Mouse (Mus musculus): ENCODE measurements around the gene Hsd17b11.
"Not testable (repeated sequence)": the region's sequence is repeated elsewhere in the genome, so short reads cannot be mapped to it uniquely, and the experiment has no call there.

Gene Hsd17b11

DNA sequence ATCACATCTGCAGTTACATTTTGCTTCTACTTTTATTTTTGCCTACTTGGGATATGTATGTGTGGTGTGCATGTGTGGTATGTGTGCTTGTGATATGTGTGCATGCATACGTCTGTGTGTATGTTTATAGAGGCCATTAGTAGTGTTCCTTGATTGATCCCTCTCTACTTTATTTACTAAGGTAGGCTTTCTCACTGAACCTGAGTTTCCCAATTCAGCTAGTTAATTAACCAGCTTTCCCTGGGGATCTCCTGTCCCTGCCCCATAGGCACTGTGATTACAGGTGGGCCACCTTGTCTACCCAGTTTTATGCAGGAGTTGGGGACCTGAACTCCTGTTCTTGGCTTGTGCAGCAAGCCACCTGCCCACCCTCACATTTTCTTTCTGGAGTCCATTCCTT is 15.0 kb upstream of the Hsd17b11 start:
- in situ Hi-C loops (cut with MboI; ENCODE audit: low sequenced_read_pairs), result no loop called here

DNA sequence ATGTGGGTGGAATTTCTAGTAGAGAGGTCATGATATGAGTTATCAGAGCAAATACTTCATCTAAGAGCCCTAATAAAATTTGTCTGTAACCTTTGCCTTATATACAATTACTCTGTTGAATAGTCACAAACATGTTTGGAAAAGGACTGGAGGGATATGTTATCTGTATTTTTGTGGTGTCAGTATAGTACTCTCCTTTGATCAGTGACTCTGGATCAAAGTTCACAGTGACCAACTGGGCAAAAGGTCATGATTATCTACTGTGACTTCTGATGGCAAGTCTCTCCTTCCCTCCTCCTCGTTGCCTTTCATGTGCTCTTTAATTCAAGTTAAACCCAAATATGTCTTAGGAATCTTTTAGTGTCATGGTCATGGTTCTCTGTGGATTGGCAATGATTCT is 14.1 kb upstream of the Hsd17b11 start:
- in situ Hi-C loops (cut with MboI; ENCODE audit: low sequenced_read_pairs), result no loop called here

DNA sequence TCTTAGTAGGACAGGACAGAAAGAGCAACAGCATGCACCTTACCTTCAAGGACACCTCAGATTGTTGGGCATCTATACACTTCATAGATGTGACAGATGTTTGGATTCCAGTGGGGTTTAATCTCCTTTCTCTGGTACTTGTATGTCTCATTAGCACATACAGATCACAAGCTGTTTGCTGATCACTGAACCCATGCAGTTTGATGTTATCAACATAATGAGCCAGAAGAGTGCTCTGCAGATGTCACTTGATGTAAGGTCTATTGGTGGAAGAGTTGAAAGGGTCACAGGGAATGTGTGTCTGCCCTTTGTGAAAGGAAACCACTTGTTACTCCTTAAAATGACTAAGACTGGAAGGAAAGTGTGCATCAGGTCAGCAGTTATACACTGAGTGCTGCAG is 13.3 kb upstream of the Hsd17b11 start:
- in situ Hi-C loops (cut with MboI; ENCODE audit: low sequenced_read_pairs), result no loop called here

DNA sequence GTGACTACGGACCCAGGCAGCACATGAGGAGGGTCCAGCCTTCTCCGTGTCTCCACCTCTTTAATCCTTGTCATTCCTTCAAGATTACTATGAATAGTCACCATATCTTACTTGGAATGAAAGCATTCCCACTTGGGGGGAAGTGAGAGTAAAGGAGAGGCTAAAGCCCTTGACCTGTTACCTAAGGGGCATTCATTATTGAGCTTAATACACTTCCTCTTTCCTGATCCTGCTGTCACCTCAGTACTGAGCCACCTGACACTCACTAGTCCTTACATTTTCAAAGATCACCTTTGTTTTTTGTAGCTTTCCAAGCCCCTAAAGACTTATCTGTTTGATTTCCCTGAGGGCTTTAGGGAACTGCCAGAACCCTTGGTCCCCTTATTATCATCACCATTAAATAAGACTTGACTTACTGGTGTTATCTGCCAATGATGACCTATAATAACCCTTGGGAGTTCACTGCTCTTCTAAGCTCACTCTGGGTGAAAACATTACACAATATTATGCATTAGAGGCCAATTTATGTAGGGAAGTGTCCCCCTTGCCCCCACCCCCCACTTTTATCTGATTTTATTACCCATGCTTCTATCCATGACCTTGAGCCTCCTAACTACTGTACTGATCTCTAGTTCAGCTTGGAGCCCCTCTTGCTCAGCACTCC is 10.8 kb upstream of the Hsd17b11 start:
- in situ Hi-C loops (cut with MboI; ENCODE audit: low sequenced_read_pairs), result no loop called here

- in situ Hi-C loops (cut with MboI; ENCODE audit: low sequenced_read_pairs), result no loop called here
Observed at GRCm38 (mm10) chr5:104025245-104025854, 3.6 kb upstream of the Hsd17b11 start.

- in situ Hi-C loops (cut with MboI; ENCODE audit: low sequenced_read_pairs), result no loop called here
Observed at GRCm38 (mm10) chr5:104024762-104025161, 3.0 kb upstream of the Hsd17b11 start.

- in situ Hi-C loops (cut with MboI; ENCODE audit: low sequenced_read_pairs), result not testable (repeated sequence)
Observed at GRCm38 (mm10) chr5:104024193-104024592, 2.5 kb upstream of the Hsd17b11 start.

DNA sequence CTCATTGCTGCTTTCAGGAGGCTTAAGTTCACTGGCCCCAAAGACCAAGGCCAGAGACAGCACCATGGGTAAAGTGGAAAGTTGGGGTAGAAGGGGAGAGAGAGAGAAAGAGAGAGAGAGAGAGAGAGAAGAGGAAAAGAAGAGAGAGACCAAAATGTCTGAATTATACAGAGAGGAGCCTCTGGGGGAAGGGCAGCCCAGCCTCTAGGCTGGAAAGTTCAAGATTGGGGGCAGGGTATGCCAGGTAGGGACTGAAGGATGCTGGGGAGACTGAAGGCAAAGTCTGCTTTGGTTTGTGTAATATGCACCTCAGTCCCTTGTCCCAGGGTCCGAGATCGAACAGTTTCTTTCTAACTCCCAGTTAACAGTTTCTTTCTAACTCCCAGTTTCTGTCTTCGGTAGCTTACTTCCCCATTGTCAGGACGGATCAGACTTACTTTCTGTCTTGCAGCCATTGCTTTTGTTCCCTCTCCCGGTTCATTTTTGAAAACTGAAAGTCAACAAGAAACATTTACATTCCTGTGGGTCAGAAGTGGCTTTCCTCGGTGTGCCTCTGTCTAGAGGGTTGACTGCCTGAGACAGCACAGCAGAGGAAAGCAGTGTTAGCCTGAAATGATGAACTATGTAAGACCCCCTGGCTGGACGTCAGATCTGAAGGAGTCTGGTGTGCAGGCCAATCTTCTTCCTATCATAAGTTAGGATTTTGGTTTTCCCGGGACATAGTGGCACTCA is 1.7 kb upstream of the Hsd17b11 start:
- in situ Hi-C loops (cut with MboI; ENCODE audit: low sequenced_read_pairs), result no loop called here

- in situ Hi-C loops (cut with MboI; ENCODE audit: low sequenced_read_pairs), result no loop called here
Observed at GRCm38 (mm10) chr5:104022558-104022957, 839 bp upstream of the Hsd17b11 start.

- in situ Hi-C loops (cut with MboI; ENCODE audit: low sequenced_read_pairs), result no loop called here
Observed at GRCm38 (mm10) chr5:104011419-104011818, 10.3 kb downstream of the Hsd17b11 start.

GRCm38 (mm10) chr5:104010261-104010660 is 11.5 kb downstream of the Hsd17b11 start:
- in situ Hi-C loops (cut with MboI; ENCODE audit: low sequenced_read_pairs), result no loop called here

- in situ Hi-C loops (cut with MboI; ENCODE audit: low sequenced_read_pairs), result no loop called here
Observed at GRCm38 (mm10) chr5:104009421-104009820, 12.3 kb downstream of the Hsd17b11 start.

DNA sequence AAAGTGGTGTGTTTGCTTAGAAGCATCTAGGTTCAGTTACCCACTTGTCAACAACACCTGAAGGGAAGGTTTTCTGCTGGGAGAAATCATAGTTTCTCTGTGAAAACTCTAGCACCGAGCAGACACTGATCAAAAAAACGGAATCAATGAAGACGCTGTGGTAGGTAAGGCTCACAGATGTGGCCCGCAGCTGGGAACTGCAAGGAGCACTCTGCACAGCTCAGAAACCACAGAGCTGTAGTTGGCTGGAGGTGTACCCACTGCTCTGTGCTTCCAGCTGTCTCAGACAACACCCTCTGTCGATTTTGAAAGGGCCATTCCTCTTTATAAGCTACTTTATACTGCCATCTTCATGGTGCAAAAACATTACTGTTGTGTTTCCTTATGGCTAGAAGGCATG is 13.9 kb downstream of the Hsd17b11 start:
- in situ Hi-C loops (cut with MboI; ENCODE audit: low sequenced_read_pairs), result no loop called here

- in situ Hi-C loops (cut with MboI; ENCODE audit: low sequenced_read_pairs), result no loop called here
Observed at GRCm38 (mm10) chr5:104006811-104007210, 14.9 kb downstream of the Hsd17b11 start.

DNA sequence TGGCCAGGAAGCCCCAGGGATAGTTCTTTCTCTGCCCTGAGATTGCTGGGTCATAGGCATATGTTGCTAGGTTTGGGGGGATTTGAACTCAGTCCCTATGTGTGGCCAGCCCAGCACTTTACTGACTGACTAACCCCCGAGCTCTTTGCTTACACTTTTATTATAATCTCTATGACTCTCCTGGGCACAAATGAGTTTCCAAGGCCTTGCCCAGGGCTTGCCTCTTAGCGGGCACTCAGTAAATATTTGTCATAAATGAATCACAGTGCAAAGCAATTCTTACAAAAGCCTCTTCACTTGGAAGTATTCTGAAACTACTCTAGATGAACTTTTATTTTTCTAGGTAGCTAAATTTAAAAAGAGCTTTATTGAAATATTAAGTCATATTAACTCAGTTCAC is 17.8 kb downstream of the Hsd17b11 start:
- in situ Hi-C loops (cut with MboI; ENCODE audit: low sequenced_read_pairs), result no loop called here

GRCm38 (mm10) chr5:104003256-104003931 is 18.3 kb downstream of the Hsd17b11 start:
- in situ Hi-C loops (cut with MboI; ENCODE audit: low sequenced_read_pairs), result no loop called here

DNA sequence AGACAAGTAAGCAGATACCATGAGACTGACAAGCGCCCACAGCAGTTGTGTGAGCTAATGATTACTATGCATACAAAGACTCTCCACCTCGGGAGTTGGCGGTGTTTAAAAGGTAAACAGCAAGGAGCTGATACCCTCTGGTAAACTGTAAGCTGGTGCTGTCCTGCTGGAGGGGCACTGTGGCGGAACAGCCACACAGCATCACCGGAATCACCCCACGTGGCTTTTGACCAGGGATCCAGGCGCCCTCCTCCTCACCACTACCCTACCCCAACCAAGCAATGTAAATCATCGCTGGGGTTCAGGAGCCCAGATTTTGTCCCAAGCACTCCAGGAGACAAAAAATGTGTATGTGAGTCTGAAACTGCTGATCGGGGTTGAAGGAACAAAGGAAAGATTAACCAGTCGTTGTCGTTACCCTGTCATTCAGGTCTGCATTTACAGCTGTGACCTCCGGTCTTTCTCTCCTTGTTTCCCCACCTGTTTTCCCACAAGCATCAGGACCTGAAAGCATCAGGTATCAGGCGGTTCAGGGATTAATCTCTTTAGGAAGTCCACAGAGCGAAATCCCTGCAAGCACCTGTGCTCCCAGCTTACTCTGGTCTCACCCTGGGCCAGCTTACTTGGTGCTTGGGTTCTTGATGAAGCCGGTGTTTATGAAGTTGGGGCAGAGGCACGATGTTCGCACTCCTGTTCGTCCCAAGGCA is 19.0 kb downstream of the Hsd17b11 start:
- in situ Hi-C loops (cut with MboI; ENCODE audit: low sequenced_read_pairs), result no loop called here

DNA sequence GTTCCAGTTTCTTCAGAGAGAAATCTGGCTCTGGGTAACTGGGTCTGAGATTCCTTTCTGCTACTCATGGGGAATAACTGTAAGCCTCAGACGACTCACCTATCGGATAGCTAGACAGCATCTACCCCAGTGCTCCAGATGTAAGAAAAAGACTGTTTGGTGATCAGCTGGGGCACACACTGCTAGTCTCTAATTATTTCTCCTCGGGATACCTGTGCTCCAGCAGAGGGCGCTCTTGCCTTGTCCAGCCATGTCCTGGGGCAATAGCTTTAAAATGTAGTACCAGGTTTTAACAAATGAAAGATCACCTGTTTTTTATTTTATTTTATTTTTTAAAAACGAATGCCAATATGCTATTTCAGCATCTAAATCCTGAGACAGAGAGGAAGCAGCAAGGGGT is 22.0 kb downstream of the Hsd17b11 start:
- in situ Hi-C loops (cut with MboI; ENCODE audit: low sequenced_read_pairs), result loop anchor here (25.0 kb wide), 1 partner anchor 338 kb away; the partner anchor contains the start of gene Mepe

DNA sequence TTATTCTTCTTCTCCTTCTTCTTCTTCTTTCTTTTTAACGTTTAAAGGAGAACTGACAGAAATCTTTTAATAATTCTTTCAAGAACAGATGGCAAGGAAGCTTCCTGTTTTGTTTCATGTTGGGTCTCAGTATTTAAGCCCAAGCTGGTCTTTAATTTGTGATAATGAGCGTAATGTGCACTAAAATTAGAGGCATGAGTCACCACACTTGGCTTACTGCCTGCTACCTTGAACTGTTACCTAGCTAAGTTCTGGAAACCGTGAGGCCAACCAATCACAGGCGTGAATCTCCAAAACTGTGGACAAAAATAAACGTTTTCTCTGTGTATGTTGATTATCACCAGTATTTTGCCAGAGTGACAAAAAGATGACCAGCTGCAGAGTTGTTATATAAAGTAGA is 23.0 kb downstream of the Hsd17b11 start:
- in situ Hi-C loops (cut with MboI; ENCODE audit: low sequenced_read_pairs), result loop anchor here (25.0 kb wide), 1 partner anchor 339 kb away; the partner anchor contains the start of gene Mepe

DNA sequence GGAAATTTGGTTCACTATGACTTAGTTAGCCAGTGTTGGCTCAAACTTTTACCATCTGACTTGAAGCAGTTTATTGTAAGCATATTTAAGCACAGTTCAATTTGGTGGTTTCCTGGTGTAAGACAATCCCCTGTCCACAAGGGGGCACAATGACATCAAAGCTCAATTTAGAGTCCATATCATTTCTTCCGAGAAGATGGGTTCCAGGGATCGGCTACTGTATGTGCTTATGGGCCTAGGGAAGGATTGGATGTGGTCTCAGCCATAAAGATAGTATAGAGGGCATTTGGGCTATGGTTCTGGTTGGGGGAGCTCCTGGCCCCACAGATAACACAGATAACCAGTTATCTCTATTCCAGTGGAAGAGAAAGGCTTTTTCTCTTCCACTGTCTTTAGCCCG is 26.5 kb downstream of the Hsd17b11 start:
- in situ Hi-C loops (cut with MboI; ENCODE audit: low sequenced_read_pairs), result loop anchor here (25.0 kb wide), 1 partner anchor 342 kb away; the partner anchor contains the start of gene Mepe

DNA sequence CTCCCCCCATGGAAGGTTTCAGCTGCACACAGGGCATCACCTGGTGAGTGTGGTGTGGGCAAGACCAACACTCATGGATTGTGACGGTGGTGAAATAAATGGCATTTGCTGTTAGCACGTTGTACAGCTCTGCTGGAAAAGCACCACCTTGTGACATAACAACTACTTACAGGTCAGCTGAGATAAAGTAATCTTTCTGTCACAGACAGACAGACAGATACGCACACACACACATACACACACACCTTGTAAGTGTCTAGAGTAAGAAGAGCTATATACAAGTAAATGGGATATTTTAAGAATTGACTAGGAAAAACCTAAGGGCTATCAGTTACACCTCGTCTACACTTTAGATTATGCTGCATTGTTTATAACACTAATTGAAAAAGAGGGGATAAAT is 27.1 kb downstream of the Hsd17b11 start:
- in situ Hi-C loops (cut with MboI; ENCODE audit: low sequenced_read_pairs), result loop anchor here (25.0 kb wide), 1 partner anchor 343 kb away; the partner anchor contains the start of gene Mepe
